Mouse (Mus musculus) layer of hippocampus, postnatal 14 days (tissue): Measurements from ENCODE around the gene Mageb2. TPM values are rescaled to one million over a fixed set of nuclear protein-coding genes. Genes with fewer than 3 reads are reported as not detected.
"Not testable (repeated sequence)": the region's sequence is repeated elsewhere in the genome, so short reads cannot be mapped to it uniquely, and the experiment has no call there.

Source experiments
- DNase-seq, 2 experiments: peaks; one replicate each; pipeline ENCODE4 v3.0.0; 2021 to 2022; ENCODE audit warnings: low spot score in 2 of 2, mixed read lengths in 1 of 2
- long read RNA-seq, 2 experiments: library from polyadenylated mRNA; stranded (forward); transcript quantifications; one replicate each; pipeline ENCODE4 v2.0.0; 2021
- total RNA-seq, 2 experiments: library from RNA; stranded (reverse); gene quantifications; 2 replicates each; pipeline ENCODE4 v1.2.3; 2021

The Mageb2 gene
- total RNA-seq: not detected
- long read RNA-seq, experiment 1: 0 reads
- long read RNA-seq, experiment 2: 0 reads

- not testable (repeated sequence) for DNase-seq
These were observed at the start of gene Mageb2 for GRCm38 (mm10) chrX:91331390-91331789. Gene Mageb2 (plus strand): TSS chrX:91331690.

- not testable (repeated sequence) for DNase-seq
These were observed 18.2 kb upstream of the Mageb2 start for GRCm38 (mm10) chrX:91313256-91313655.

Other genes with a start within 250 kb of the Mageb2 start
- gene Gm5072, start 60.8 kb downstream of the Mageb2 start, total RNA-seq: not detected
- gene Gm8914, start 148.4 kb downstream of the Mageb2 start, total RNA-seq: not detected
- not detected for gene 1700084M14Rik, start 244.2 kb downstream of the Mageb2 start, total RNA-seq